Mouse (Mus musculus): ENCODE measurements around the gene Clps.

The Clps gene

GRCm38 (mm10) chr17:28518615-28519071, 41.9 kb downstream of the Clps start:
- 43% methylated on average over 8 of the region's 8 CpGs for WGBS

GRCm38 (mm10) chr17:28517956-28518614, 42.5 kb downstream of the Clps start:
- 1% methylated on average over 46 of the region's 46 CpGs for WGBS

- 7% methylated on average over 16 of the region's 16 CpGs for WGBS
Measured at GRCm38 (mm10) chr17:28517441-28517955, 43.1 kb downstream of the Clps start, which contains the start of gene Fkbp5. Fkbp5 (minus strand) TSS chr17:28517527.

- WGBS = 79% methylated on average over 4 of the region's 4 CpGs
Measured at GRCm38 (mm10) chr17:28516881-28517280, 43.7 kb downstream of the Clps start.

GRCm38 (mm10) chr17:28515431-28516341, 44.9 kb downstream of the Clps start:
- WGBS = 64% methylated on average over 10 of the region's 10 CpGs

- 90% methylated on average over 5 of the region's 5 CpGs for WGBS
Measured at GRCm38 (mm10) chr17:28514555-28514954, 46.0 kb downstream of the Clps start.

- WGBS = 69% methylated on average over 7 of the region's 7 CpGs
Measured at GRCm38 (mm10) chr17:28513844-28514243, 46.7 kb downstream of the Clps start.

- WGBS = 93% methylated on average over 1 of the region's 1 CpGs
Measured at GRCm38 (mm10) chr17:28513337-28513736, 47.2 kb downstream of the Clps start.

GRCm38 (mm10) chr17:28512696-28513095, 47.9 kb downstream of the Clps start:
- 73% methylated on average over 6 of the region's 6 CpGs for WGBS

GRCm38 (mm10) chr17:28511616-28512541, 48.7 kb downstream of the Clps start:
- 56% methylated on average over 9 of the region's 9 CpGs for WGBS

GRCm38 (mm10) chr17:28510445-28511342, 49.9 kb downstream of the Clps start:
- 25% methylated on average over 28 of the region's 28 CpGs for WGBS
